Mouse (Mus musculus): ENCODE results near the gene Metap1.

Metap1 gene

DNA sequence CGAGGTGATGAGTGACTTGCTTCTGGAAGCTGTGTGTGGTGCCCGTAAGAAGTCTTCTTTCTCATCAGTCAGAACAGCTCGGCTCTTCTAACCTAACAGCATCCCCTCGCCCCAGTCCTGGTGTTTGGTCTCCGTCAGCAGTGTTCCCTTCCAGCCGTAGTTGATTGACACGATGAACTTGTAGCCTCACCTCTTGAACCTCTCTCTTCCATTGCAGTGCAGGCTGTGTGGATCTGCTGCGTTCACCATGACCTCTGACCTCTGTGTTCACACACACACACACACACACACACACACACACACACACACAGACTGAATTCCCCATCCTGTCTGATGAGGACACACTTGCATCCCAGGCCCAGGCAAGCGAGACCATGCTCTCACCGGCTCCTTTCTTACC lies 37.1 kb downstream of the Metap1 start:
- DNase-seq (ENCODE audit: low spot score) = no peak

DNA sequence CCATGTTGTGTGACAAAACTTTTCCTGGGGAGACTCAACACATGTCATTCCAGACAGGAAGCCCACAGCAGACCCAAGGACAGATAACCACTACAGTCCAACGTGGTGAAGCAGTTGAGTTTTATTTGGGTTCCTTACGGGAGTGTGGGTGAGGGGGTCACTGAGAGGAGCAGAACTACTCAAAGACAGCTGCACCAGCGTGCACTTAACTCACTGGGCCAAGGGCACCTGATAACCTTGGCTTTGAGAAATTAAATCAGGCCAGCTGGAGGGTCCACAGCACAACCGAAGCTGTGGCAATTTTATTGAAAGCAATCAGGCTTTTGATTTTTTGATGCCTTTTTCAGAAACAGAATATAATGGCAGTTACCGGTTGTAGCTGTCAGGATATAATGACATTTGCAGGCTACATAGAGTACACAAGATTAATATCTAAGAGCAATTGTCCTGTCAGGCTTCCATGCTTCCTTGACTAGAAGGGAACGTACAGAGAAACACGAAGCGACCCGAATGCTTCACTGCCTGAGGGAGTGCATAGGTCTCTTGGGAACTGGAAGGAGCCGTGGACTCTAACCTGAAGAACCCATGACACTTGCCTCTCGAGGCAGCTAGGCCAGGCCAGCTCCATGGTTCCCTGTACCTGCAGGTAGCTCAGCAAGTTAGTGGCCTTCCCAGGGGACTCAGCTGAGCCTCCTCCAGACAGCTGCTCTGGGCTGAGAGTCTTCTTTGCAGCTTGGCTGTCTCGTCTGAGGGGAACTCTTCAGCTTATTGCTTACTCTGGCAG lies 41.0 kb downstream of the Metap1 start:
- DNase-seq (ENCODE audit: low spot score) = no peak

DNA sequence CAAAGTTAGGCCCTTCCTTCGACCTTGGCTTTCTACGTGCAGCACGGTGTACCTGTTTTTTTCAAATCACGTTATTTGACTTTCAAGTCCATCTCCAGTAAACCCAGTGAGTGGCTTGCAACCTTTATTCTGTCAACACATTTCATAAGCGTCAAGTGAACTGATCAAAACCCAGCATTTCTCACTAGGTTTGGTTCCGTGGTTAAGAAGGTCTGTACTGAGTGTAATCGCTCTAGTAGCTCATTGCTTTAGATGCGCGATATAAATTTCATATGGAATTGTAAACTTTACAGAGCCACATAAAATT lies 45.9 kb downstream of the Metap1 start:
- no peak for DNase-seq (ENCODE audit: low spot score)

DNA sequence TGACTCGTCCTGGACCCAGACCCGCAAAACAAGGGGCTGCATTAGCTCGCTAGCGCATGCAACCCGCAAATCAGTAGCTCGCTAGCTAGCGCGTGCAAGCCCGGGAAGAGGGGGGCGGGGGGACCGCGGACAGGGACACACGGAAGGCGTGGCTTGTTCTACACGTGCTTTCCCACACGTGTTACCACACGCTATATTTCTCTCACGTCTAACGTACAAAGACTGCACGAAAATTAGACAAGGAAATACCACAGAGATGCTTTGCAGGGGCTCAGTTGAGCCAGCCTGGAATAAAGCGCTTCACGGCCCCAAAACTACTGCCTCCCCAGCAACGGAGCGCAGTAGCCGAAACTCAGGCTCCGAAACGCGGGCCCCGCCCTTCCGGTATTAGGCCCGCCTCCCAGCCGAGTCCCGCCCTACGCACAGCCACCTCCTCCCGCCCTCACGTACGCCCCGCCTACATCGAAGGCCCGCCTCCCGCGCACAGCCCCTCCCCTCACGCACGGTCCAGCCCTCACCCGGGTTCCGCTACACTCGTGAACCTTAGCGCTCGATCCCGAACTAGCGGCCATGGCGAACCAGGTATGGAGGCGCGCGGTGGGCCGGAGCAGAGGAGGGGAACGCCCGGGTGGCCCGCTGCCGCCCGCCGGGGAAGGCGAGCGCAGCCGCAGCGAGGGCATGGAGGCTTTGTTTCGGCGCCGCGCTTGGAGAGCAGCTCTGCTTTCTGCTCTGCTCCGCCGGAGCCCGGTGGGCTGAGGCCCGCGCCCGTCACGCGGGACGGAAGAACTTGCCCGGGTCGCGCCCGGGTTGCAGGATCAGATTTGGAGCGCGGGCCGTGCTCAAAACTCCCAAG lies 46.5 kb downstream of the Metap1 start, which contains the start of gene Adh5:
Gene Adh5 (plus strand): TSS at position 482 of the 853 bp plus-strand sequence.
- DNase-seq (ENCODE audit: low spot score) = peak; percentile 92

DNA sequence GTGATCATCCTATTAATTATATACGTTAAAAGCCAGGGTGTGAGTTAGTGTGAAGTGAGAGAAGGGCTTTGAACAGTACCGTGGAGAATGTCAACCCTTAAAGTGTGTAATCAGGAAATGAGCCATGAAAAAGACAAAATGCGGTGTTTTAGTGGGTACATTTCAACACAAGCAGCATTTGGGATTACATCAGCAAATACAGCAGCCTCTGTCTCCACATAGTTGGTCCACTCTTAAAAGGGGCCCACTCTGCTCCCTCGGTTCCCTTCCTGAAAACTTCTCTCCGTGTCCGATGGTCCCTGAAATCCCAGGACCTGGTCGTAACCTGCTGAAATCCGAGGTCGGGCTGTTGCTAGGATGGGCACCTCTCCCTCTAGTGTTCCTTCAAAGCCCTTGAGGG lies 47.1 kb downstream of the Metap1 start:
- no peak for DNase-seq (ENCODE audit: low spot score)

DNA sequence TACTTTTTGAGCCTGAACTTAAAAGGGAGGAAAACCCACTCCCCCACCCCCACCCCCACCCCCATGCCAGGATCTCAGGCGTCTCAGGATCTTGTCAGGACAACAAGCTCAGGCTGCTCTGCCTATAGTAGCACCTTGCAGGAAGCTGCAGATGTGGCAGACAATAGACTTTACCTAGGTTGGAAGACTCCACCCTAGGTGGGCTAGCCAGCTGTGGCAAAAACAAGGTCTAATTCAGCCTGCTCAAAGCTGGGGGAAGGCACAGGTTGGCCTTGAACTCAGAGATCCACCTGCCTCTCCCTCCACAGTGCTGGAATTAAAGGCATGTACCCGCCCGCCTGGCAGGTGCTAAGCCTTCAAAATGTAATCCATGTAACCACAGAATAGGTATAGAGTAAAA lies 50.6 kb downstream of the Metap1 start:
- no peak for DNase-seq (ENCODE audit: low spot score)

DNA sequence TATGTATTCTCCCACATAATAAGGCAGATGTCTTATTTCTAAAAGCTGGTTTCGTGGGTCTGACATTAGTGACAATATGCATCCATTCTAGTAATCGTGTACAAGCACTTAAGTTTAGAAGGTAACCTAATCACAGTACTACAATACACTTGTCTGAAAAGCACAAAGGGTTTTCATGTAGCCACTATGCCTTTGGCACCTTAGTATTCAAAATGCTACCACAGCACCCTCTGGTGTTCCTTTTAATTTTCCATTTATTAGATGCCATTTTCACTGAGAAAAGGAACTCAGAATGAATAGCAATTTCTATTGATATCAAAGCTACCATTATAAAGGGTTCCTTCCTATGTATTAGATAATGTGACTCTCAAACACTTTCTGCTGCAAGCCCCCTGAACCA lies 57.5 kb downstream of the Metap1 start:
- DNase-seq (ENCODE audit: low spot score) = peak; percentile 46

DNA sequence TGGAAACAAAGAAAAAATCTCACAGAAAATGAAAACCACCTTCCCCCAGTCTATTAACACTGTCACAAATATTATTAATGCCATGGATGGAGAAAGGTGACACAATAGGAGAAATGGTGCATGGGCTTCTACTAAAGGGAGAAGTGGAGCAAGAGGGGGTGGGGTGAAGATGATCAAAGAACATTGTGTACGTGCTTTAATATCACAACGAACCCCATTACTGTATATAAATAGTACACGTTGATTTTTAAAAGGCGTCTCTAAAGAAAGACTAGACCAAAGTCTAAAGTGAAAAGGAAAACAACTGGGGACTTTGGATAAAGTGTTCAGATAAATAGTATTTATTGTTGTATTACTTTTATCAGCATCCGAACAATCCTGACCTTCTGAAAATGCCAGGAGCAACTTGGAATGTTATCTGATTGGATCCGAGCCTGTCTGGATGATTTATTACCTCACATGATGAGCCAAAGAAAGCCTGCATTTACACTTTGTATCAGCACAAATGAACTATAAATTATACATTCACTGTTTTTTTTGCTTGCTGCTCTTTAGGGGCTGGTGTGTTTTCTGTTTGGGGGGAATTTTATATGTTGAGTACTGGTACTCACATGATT lies 58.8 kb downstream of the Metap1 start:
- no peak for DNase-seq (ENCODE audit: low spot score)

DNA sequence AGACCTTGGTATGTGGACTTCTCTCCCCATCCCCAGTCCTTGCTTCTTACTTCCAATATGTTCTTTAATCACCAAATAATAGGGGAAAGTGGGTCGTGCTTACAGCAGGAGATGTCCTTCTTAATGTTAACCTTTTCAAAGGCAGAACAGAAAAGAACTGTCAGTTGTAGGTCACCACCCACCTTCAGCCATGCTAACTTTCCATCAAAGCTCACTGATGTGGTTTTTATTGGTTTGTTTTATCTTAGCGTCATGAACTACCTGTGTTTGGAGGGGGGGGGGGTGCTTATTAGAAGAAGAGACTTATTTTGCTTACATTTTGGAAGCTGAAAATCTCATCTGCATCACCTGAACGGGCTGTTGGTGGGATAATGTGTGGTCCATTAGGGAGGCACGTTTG lies 65.1 kb downstream of the Metap1 start:
- no peak for DNase-seq (ENCODE audit: low spot score)

DNA sequence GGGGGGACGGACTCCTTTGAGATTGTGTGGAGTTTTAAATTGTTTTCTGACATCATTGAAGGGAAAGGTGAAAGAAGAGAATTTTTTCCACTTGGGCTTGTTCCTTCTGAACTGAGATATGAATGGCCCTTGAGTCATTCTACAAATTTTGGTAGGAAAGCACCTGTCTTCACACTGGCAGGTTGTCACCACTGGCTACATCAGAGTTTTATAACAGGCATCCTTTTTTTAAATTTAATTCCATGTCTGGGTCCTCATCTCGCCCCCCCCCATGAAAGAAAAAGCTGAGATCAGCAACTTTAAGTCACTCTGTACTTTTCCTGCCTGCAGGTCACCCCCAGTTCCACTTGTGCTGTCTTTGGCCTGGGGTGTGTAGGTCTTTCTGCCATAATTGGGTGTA lies 65.7 kb downstream of the Metap1 start:
- DNase-seq (ENCODE audit: low spot score) = no peak

DNA sequence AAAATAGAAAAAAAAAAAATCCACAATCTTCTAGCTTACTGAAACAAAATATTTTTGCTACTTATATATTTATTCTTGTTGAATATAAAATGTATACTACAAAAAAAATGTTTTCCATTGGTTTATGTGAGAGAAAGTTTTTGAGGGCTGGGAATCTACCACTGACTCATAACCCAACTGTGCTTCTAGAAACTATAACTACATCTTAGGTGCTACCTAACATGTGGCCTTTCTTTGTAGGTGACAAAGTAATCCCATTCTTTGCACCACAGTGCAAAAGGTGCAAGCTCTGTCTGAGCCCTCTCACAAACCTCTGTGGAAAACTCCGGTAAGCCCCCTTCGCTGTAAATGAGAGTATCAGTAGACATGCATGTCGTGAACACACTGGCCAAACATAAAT lies 68.9 kb downstream of the Metap1 start:
- DNase-seq (ENCODE audit: low spot score) = no peak

DNA sequence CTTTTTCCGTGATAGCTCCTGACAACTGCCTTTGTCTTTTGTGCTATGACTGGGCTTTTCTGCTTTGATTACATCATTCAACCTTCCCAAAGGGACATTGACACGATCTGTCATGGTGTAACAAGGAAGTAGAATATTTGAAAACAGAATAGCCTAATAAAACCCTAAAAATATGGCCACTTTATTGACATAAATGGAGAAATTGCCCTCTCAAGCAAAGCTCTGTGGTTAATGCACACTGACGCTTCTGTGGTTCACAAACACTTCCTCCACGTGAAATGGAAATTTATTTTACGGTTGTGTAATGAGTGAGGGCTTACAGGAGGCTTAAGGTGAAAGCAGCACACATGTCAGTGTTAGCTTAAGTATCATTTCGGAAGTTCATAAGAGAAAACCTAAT lies 69.9 kb downstream of the Metap1 start:
- no peak for DNase-seq (ENCODE audit: low spot score)

DNA sequence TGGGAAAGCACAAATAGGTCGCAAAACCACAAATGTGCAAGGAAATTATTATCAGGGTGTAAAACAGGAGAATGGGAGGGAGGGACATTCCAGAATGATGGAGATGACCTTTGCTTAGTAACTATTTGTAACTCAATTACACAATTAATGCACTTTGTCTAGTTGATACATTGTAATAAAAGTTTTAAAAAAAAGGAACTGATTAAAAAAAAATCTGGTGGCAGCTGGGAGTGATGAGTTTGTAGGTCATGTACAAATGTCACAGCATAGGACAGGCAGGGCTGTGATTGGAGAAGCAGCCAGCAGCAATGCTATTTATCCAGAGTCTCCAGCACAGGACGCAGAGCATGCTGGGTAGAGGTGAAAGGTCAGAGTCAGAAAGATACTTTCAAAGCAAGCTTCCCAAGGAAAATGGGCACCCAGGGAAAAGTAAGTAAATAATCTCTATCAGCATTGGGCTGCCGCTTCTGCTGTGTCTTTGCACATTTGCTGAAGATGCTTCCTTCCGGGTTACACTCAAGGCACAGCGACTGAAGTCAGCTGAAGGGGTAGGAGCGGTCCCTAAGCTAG lies 74.1 kb downstream of the Metap1 start, which contains the start of gene Adh4:
Gene Adh4 (plus strand): TSS at position 346 of the 570 bp plus-strand sequence.
- DNase-seq (ENCODE audit: low spot score) = no peak

DNA sequence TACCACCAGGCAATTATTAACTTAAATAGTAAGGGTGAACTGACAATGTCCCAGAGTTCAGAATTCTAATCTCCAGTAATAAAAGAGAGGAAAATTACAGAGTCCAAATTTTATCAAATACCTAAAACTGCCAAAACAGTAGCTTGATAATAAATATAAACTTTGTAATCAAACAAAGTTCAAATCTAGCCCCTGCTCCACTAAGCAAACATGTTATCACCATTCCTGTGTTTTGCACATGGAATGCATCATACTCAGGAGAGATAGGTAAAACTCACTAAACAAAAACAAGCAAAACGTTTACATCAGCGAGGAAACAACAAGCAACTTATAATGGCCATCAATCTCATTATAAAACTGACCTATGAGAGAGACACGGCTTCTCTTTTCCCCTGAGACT lies 79.1 kb downstream of the Metap1 start:
- DNase-seq (ENCODE audit: low spot score) = no peak

DNA sequence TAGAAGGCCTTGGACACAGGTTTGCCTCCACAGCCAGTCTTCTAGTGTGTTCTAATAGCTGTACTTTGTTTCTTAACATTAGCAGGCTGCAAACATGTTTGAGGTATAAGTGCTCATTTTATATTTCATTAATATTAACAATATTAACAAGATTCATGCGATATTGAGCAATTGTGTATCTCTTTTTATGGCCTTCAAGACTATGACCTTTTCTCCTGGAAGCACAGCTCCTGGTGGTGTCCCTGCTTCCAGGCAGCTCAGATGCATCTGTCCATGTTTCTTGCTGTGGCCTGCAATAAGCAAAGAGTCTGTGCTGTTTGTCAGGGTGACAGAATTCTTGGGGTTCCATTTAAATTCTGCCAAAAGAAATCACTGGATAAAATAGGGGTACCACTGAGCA lies 79.7 kb downstream of the Metap1 start:
- no peak for DNase-seq (ENCODE audit: low spot score)

All from MN1 (cell line).